In genomic region chr6:104563993-104564392, GRCm38 (mm10) we compare ENCODE assay signal across 28 mouse cellular contexts.
"Had no signal": no experiment of that assay in that cellular context is flagged by ENCODE, and none has a peak within 500 bp of the region (broad histone marks: within the 10 kb centered on the region; RNA-seq: fewer than 3 reads in every experiment).

No protein-coding gene starts in this region.

- DNase-seq: cerebellum, adult 2 months; cerebellum, adult 8-10 months; cerebellum, adult 9-10 months; cerebellum, adult 9-11 months; cerebellum, postnatal 10 days; cerebellum, postnatal 14 days; cerebellum, postnatal 25 days; cerebellum, postnatal 36 days; embryo, embryonic 11 days; forebrain, postnatal 0 days; gastrocnemius, adult 2 months; gastrocnemius, postnatal 10 days; gastrocnemius, postnatal 14 days; gastrocnemius, postnatal 25 days; gastrocnemius, postnatal 36 days; heart, adult 11 months; heart, adult 18-20 months had no signal

- H3K36me3 ChIP-seq: embryonic facial prominence, embryonic 10.5 days; embryonic facial prominence, embryonic 12.5 days; embryonic facial prominence, embryonic 13.5 days; embryonic facial prominence, embryonic 15.5 days; forebrain, embryonic 10.5 days; forebrain, embryonic 12.5 days; forebrain, embryonic 15.5 days had no signal

- H3K4me1 ChIP-seq: embryonic facial prominence, embryonic 10.5 days; embryonic facial prominence, embryonic 12.5 days; embryonic facial prominence, embryonic 13.5 days; embryonic facial prominence, embryonic 15.5 days; forebrain, embryonic 10.5 days; forebrain, embryonic 12.5 days; forebrain, embryonic 13.5 days; forebrain, embryonic 15.5 days had no signal

- ATAC-seq: forebrain, embryonic 13.5 days; forebrain, embryonic 14.5 days; forebrain, embryonic 15.5 days; forebrain, embryonic 16.5 days; forebrain, postnatal 0 days had no signal

- H3K4me2 ChIP-seq: embryonic facial prominence, embryonic 12.5 days; embryonic facial prominence, embryonic 13.5 days; embryonic facial prominence, embryonic 15.5 days; forebrain, embryonic 12.5 days; forebrain, embryonic 13.5 days; forebrain, embryonic 15.5 days had no signal

- H3K9me3 ChIP-seq: embryonic facial prominence, embryonic 10.5 days; embryonic facial prominence, embryonic 12.5 days; embryonic facial prominence, embryonic 13.5 days; embryonic facial prominence, embryonic 15.5 days; forebrain, embryonic 10.5 days; forebrain, embryonic 12.5 days; forebrain, embryonic 13.5 days; forebrain, embryonic 15.5 days had no signal

- H3K27ac ChIP-seq: embryonic facial prominence, embryonic 10.5 days; embryonic facial prominence, embryonic 12.5 days; embryonic facial prominence, embryonic 13.5 days; embryonic facial prominence, embryonic 15.5 days; forebrain, embryonic 10.5 days; forebrain, embryonic 12.5 days; forebrain, embryonic 13.5 days; forebrain, embryonic 15.5 days; gastrocnemius, adult 2 months had no signal

- H3K9ac ChIP-seq: embryonic facial prominence, embryonic 12.5 days; embryonic facial prominence, embryonic 13.5 days; embryonic facial prominence, embryonic 15.5 days; forebrain, embryonic 12.5 days; forebrain, embryonic 13.5 days; forebrain, embryonic 15.5 days; forebrain, postnatal 0 days had no signal

- H3K4me3 ChIP-seq: embryonic facial prominence, embryonic 10.5 days; embryonic facial prominence, embryonic 12.5 days; embryonic facial prominence, embryonic 13.5 days; embryonic facial prominence, embryonic 15.5 days; erythroblast, embryonic 14.5 days; forebrain, embryonic 10.5 days; forebrain, embryonic 12.5 days; forebrain, embryonic 13.5 days; forebrain, embryonic 15.5 days; gastrocnemius, adult 2 months had no signal

- H3K27me3 ChIP-seq: embryonic facial prominence, embryonic 12.5 days; embryonic facial prominence, embryonic 13.5 days; embryonic facial prominence, embryonic 15.5 days; forebrain, embryonic 12.5 days; forebrain, embryonic 13.5 days; forebrain, embryonic 15.5 days had no signal
